Mouse (Mus musculus): Measurements from ENCODE around the gene Klk1b26. TPM values are rescaled to one million over a fixed set of nuclear protein-coding genes. Genes with fewer than 3 reads are reported as not detected.
"Not testable (repeated sequence)": the region's sequence is repeated elsewhere in the genome, so short reads cannot be mapped to it uniquely, and the experiment has no call there.

Gene Klk1b26
- total RNA-seq (2017) = not detected in 2 replicates

GRCm38 (mm10) chr7:44011868-44012267 lies at the start of gene Klk1b26:
TSS of gene Klk1b26 (plus strand) at chr7:44012168.
- not testable (repeated sequence) for ATAC-seq (replicated peaks in 1 of 2; ENCODE audit: insufficient read depth in 1 of 2, low FRiP score in 2 of 2, low TSS enrichment in 1 of 2, low read depth in 1 of 2, poor library complexity in 2 of 2, severe bottlenecking in 2 of 2)

- no peak for ATAC-seq (replicated peaks in 1 of 2; ENCODE audit: insufficient read depth in 1 of 2, low FRiP score in 2 of 2, low TSS enrichment in 1 of 2, low read depth in 1 of 2, poor library complexity in 2 of 2, severe bottlenecking in 2 of 2)
Observed at GRCm38 (mm10) chr7:43966451-43966850, 45.5 kb upstream of the Klk1b26 start, which contains the start of gene Klk1b1. TSS of gene Klk1b1 (plus strand) at chr7:43966751.

- no peak for ATAC-seq (replicated peaks in 1 of 2; ENCODE audit: insufficient read depth in 1 of 2, low FRiP score in 2 of 2, low TSS enrichment in 1 of 2, low read depth in 1 of 2, poor library complexity in 2 of 2, severe bottlenecking in 2 of 2)
Observed at GRCm38 (mm10) chr7:43967058-43967457, 44.9 kb upstream of the Klk1b26 start.

GRCm38 (mm10) chr7:43967612-43968011 lies 44.4 kb upstream of the Klk1b26 start:
- ATAC-seq (replicated peaks in 1 of 2; ENCODE audit: insufficient read depth in 1 of 2, low FRiP score in 2 of 2, low TSS enrichment in 1 of 2, low read depth in 1 of 2, poor library complexity in 2 of 2, severe bottlenecking in 2 of 2) = no peak

GRCm38 (mm10) chr7:43975761-43976160 lies 36.2 kb upstream of the Klk1b26 start, which contains the start of gene Klk1b9:
TSS of gene Klk1b9 (plus strand) at chr7:43976061.
- ATAC-seq (replicated peaks in 1 of 2; ENCODE audit: insufficient read depth in 1 of 2, low FRiP score in 2 of 2, low TSS enrichment in 1 of 2, low read depth in 1 of 2, poor library complexity in 2 of 2, severe bottlenecking in 2 of 2) = not testable (repeated sequence)

GRCm38 (mm10) chr7:43985657-43986056 lies 26.3 kb upstream of the Klk1b26 start:
- ATAC-seq (replicated peaks in 1 of 2; ENCODE audit: insufficient read depth in 1 of 2, low FRiP score in 2 of 2, low TSS enrichment in 1 of 2, low read depth in 1 of 2, poor library complexity in 2 of 2, severe bottlenecking in 2 of 2) = no peak

GRCm38 (mm10) chr7:43994821-43995220 lies 17.1 kb upstream of the Klk1b26 start:
- not testable (repeated sequence) for ATAC-seq (replicated peaks in 1 of 2; ENCODE audit: insufficient read depth in 1 of 2, low FRiP score in 2 of 2, low TSS enrichment in 1 of 2, low read depth in 1 of 2, poor library complexity in 2 of 2, severe bottlenecking in 2 of 2)

GRCm38 (mm10) chr7:43995577-43995976 lies 16.4 kb upstream of the Klk1b26 start, which contains the start of gene Klk1b11:
TSS of gene Klk1b11 (plus strand) at chr7:43995877.
- not testable (repeated sequence) for ATAC-seq (replicated peaks in 1 of 2; ENCODE audit: insufficient read depth in 1 of 2, low FRiP score in 2 of 2, low TSS enrichment in 1 of 2, low read depth in 1 of 2, poor library complexity in 2 of 2, severe bottlenecking in 2 of 2)

GRCm38 (mm10) chr7:44004847-44005246 lies 7.1 kb upstream of the Klk1b26 start:
- no peak for ATAC-seq (replicated peaks in 1 of 2; ENCODE audit: insufficient read depth in 1 of 2, low FRiP score in 2 of 2, low TSS enrichment in 1 of 2, low read depth in 1 of 2, poor library complexity in 2 of 2, severe bottlenecking in 2 of 2)

DNA sequence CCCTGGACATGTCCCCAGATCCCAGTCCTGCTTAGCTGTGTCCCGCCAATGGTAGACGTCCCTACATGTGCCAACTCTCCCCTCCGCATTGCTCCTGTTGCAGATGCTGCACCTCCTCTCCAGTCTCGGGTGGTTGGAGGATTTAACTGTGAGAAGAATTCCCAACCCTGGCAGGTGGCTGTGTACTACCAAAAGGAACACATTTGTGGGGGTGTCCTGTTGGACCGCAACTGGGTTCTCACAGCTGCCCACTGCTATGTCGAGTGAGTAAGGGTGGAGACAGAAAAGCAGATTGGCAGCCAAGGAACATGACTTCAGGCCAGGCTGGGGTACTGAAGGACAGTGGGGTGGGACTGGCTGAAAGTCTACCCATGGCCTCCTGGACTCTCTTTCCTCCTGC lies 2.7 kb downstream of the Klk1b26 start:
- ATAC-seq (replicated peaks in 1 of 2; ENCODE audit: insufficient read depth in 1 of 2, low FRiP score in 2 of 2, low TSS enrichment in 1 of 2, low read depth in 1 of 2, poor library complexity in 2 of 2, severe bottlenecking in 2 of 2) = not testable (repeated sequence)

- ATAC-seq (replicated peaks in 1 of 2; ENCODE audit: insufficient read depth in 1 of 2, low FRiP score in 2 of 2, low TSS enrichment in 1 of 2, low read depth in 1 of 2, poor library complexity in 2 of 2, severe bottlenecking in 2 of 2) = no peak
Observed at GRCm38 (mm10) chr7:44015071-44015470, 3.1 kb downstream of the Klk1b26 start.

GRCm38 (mm10) chr7:44051990-44052389 lies 40.0 kb downstream of the Klk1b26 start, which contains the start of gene Klk1b27:
TSS of gene Klk1b27 (plus strand) at chr7:44052290.
- ATAC-seq (replicated peaks in 1 of 2; ENCODE audit: insufficient read depth in 1 of 2, low FRiP score in 2 of 2, low TSS enrichment in 1 of 2, low read depth in 1 of 2, poor library complexity in 2 of 2, severe bottlenecking in 2 of 2) = not testable (repeated sequence)

Other genes with a start within 250 kb of the Klk1b26 start
- not detected in 2 replicates for gene Klk12, start 243.3 kb upstream of the Klk1b26 start, total RNA-seq (2017)
- not detected in 2 replicates for gene Klk11, start 237.6 kb upstream of the Klk1b26 start, total RNA-seq (2017)
- gene Klk10, start 231.1 kb upstream of the Klk1b26 start, total RNA-seq (2017) = not detected in 2 replicates
- gene Klk9, start 220.3 kb upstream of the Klk1b26 start, total RNA-seq (2017) = not detected in 2 replicates
- gene Klk8, start 214.6 kb upstream of the Klk1b26 start, total RNA-seq (2017) = 45.1 and 49.5 TPM in 2 replicates
- 0.10 TPM in 1 of 2 replicates, not detected in the other for gene Klk7, start 200.9 kb upstream of the Klk1b26 start, total RNA-seq (2017)
- gene Klk6, start 187.7 kb upstream of the Klk1b26 start, total RNA-seq (2017) = not detected in 2 replicates
- not detected in 2 replicates for gene Klk5, start 170.2 kb upstream of the Klk1b26 start, total RNA-seq (2017)
- gene Klk4, start 131.0 kb upstream of the Klk1b26 start, total RNA-seq (2017) = not detected in 2 replicates
- not detected in 2 replicates for gene Klk15, start 78.4 kb upstream of the Klk1b26 start, total RNA-seq (2017)
- gene Klk1b8, start 61.5 kb upstream of the Klk1b26 start, total RNA-seq (2017) = not detected in 2 replicates
- not detected in 2 replicates for gene Klk1b1, start 45.4 kb upstream of the Klk1b26 start, total RNA-seq (2017)
- gene Klk1b9, start 36.1 kb upstream of the Klk1b26 start, total RNA-seq (2017) = not detected in 2 replicates
- not detected in 2 replicates for gene Klk1b11, start 16.3 kb upstream of the Klk1b26 start, total RNA-seq (2017)
- not detected in 2 replicates for gene Klk1b27, start 40.1 kb downstream of the Klk1b26 start, total RNA-seq (2017)
- gene Klk1b21, start 90.2 kb downstream of the Klk1b26 start, total RNA-seq (2017) = not detected in 2 replicates
- not detected in 2 replicates for gene Klk1b22, start 100.5 kb downstream of the Klk1b26 start, total RNA-seq (2017)
- not detected in 2 replicates for gene Klk1b16, start 124.6 kb downstream of the Klk1b26 start, total RNA-seq (2017)
- gene Klk1b24, start 176.1 kb downstream of the Klk1b26 start, total RNA-seq (2017) = not detected in 2 replicates
- not detected in 2 replicates for gene Klk1b3, start 186.0 kb downstream of the Klk1b26 start, total RNA-seq (2017)
- not detected in 2 replicates for gene Klk1b4, start 195.3 kb downstream of the Klk1b26 start, total RNA-seq (2017)
- not detected in 2 replicates for gene Klk1b5, start 203.8 kb downstream of the Klk1b26 start, total RNA-seq (2017)
- gene Klk1, start 213.2 kb downstream of the Klk1b26 start, total RNA-seq (2017) = not detected in 2 replicates
- not detected in 2 replicates for gene Gm36864, start 224.0 kb downstream of the Klk1b26 start, total RNA-seq (2017)
- 0.31 TPM in 1 of 2 replicates, not detected in the other for gene 1700028J19Rik, start 234.5 kb downstream of the Klk1b26 start, total RNA-seq (2017)
- 86.6 and 87.3 TPM in 2 replicates for gene 2410002F23Rik, start 234.6 kb downstream of the Klk1b26 start, total RNA-seq (2017)
- gene Acp4, start 245.2 kb downstream of the Klk1b26 start, total RNA-seq (2017) = 0.74 TPM in 1 of 2 replicates, not detected in the other
- gene Gm15517, start 249.3 kb downstream of the Klk1b26 start, total RNA-seq (2017) = not detected in 2 replicates

Measured in hematopoietic stem cell, adult 5-6 weeks (primary cell).